Mouse (Mus musculus) testis, adult 2 months (tissue): ENCODE data around the gene Rnf20. TPM values are rescaled to one million over a fixed set of nuclear protein-coding genes. Genes with fewer than 3 reads are reported as not detected.
A peak's percentile ranks its signal among the peaks of the same experiment; 100 is the strongest.
"Not testable (repeated sequence)": the region's sequence is repeated elsewhere in the genome, so short reads cannot be mapped to it uniquely, and the experiment has no call there.

Source experiments
- H3K27ac ChIP-seq: fragments of 200-500 bp; 2 replicates; pipeline ENCODE4 v1.5.1; 2012; ENCODE audit warnings: low read depth, low read length; ENCODE audit not compliant: control insufficient read depth, insufficient read depth
- H3K27me3 ChIP-seq: fragments of 200-500 bp; 2 replicates; pipeline ENCODE4 v1.6.1; 2012; ENCODE audit warnings: mild to moderate bottlenecking, low read length, moderate library complexity; ENCODE audit not compliant: control insufficient read depth, insufficient read depth
- H3K36me3 ChIP-seq: fragments of 200-500 bp; 2 replicates; pipeline ENCODE4 v1.6.1; 2012; ENCODE audit warnings: mild to moderate bottlenecking, low read length; ENCODE audit not compliant: control insufficient read depth, insufficient read depth
- H3K4me1 ChIP-seq: fragments of 200-500 bp; 2 replicates; pipeline ENCODE4 v1.6.1; 2012; ENCODE audit warnings: low read length; ENCODE audit not compliant: control insufficient read depth, insufficient read depth
- H3K4me3 ChIP-seq: fragments of 200-500 bp; 2 replicates; pipeline ENCODE4 v1.5.1; 2012; ENCODE audit warnings: low read depth, mild to moderate bottlenecking, low read length, moderate library complexity, mixed read lengths; ENCODE audit not compliant: control insufficient read depth
- CTCF ChIP-seq: fragments of 200-500 bp; IDR thresholded peaks from 2 replicates; pipeline ENCODE4 v1.5.1; 2012; ENCODE audit warnings: low read depth, mild to moderate bottlenecking, inconsistent platforms, low read length, moderate library complexity; ENCODE audit not compliant: control insufficient read depth, insufficient read depth, insufficient replicate concordance
- POLR2A ChIP-seq: fragments of 200-500 bp; IDR thresholded peaks from 2 replicates; pipeline ENCODE4 v1.6.1; 2012; ENCODE audit warnings: low read depth, mild to moderate bottlenecking, inconsistent platforms, low read length, moderate library complexity; ENCODE audit not compliant: control insufficient read depth
- polyA plus RNA-seq: library from polyadenylated mRNA; depleted of rRNA; stranded (reverse); fragments of >200 nt; gene quantifications from 2 replicates; pipeline ENCODE4 v1.2.3, GENCODE M21; 2012

Gene Rnf20
- polyA plus RNA-seq, 1 experiment, result 11.7 TPM

DNA sequence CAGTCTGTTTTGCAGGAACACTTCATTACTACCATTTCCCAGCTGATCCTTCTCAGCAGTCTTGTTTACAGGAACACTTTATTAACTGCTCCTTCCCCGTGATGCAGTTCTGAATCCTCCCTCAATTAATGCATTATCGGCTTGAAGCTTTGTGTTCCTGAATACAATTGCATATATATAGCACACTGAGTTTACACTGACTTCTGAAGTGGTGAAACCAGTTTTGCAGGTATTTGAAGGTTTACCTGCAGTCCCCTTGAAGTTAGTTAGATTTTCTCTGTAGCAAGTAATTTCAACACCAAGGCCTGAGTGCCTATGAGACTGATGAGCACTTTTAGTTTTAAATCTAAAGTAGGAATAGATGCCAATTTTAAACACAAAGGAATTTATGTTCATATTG, 9.5 kb upstream of the Rnf20 start:
- Histone ChIP-seq H3K4me3 (no peak overlapping the region), H3K27ac (no peak overlapping the region), H3K4me1 (no peaks in the 10 kb centered on the region), H3K36me3 (no peaks in the 10 kb centered on the region), H3K27me3 (no peaks in the 10 kb centered on the region)
- no peak for TF ChIP-seq POLR2A
- no peak for TF ChIP-seq CTCF

DNA sequence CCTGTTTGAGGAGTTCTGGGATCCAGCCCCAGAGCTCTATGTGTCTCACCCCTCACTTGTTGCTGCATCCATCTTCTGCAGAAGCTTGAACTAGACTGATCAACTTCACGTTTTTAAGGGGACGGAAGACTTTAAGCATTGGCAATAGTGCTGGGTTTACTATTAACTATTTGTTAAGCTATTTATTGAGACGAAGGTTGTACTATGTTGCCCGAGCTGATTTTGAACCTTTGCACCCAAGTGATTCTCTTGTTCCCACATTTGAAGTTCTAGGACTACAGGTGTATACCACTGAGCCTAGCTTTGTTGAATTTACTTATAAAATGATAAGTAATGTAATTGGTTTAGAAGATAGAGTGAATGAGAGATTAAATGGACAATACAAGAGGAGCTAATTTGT, 7.9 kb upstream of the Rnf20 start:
- H3K4me3 ChIP-seq, result no peak overlapping the region
- TF ChIP-seq CTCF, result no peak
- no peak for TF ChIP-seq POLR2A
- H3K36me3 ChIP-seq, result no peaks in the 10 kb centered on the region
- no peaks in the 10 kb centered on the region for H3K27me3 ChIP-seq
- no peaks in the 10 kb centered on the region for H3K4me1 ChIP-seq
- no peak overlapping the region for H3K27ac ChIP-seq

DNA sequence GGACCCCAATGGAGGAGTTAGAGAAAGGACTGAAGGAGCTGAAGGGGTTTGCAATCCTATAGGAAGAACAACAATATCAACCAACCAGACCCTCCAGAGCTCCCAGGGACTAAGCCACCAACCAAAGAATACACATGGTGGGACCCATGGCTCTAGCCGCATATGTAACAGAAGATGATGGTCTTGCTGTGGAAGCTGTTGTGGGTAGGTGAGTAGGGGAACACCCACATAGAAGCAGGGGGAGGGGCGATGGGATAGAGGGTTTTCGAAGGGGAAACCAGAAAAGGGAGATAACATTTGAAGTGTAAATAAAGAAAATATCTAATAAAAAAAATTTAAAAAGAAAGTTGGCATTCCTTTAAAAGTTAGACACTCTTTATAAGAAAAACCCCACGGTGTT, 6.8 kb upstream of the Rnf20 start:
- not testable (repeated sequence) for H3K27ac ChIP-seq, H3K36me3 ChIP-seq, H3K4me1 ChIP-seq, H3K27me3 ChIP-seq, H3K4me3 ChIP-seq

DNA sequence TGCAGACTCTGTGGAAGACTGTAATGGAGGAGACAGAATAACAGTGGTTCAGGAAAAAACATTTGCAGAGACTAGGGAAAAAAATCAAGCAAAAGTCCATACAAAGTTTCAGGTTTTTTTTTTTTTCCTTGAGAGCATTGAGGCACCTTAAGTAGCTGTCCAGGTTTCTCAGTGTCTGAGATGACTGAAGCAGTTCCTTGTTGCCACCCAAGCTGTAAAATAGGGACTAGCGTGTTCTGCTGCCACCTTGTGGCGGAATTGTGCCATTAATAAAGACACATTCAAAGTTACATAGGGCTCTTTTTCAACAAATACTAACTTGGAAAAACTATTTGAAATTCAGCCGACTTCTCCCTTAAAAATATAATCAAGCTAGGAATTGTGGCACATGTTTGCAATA, 4.8 kb upstream of the Rnf20 start:
- H3K36me3 ChIP-seq, result no peaks in the 10 kb centered on the region
- H3K27me3 ChIP-seq, result no peaks in the 10 kb centered on the region
- no peak overlapping the region for H3K27ac ChIP-seq
- TF ChIP-seq CTCF, result no peak; the same call in 1 of the 2 replicates
- no peak for TF ChIP-seq POLR2A
- H3K4me1 ChIP-seq, result peaks cover 2% of the 10 kb centered on the region; the same call in 1 of the 2 replicates
- H3K4me3 ChIP-seq, result no peak overlapping the region

DNA sequence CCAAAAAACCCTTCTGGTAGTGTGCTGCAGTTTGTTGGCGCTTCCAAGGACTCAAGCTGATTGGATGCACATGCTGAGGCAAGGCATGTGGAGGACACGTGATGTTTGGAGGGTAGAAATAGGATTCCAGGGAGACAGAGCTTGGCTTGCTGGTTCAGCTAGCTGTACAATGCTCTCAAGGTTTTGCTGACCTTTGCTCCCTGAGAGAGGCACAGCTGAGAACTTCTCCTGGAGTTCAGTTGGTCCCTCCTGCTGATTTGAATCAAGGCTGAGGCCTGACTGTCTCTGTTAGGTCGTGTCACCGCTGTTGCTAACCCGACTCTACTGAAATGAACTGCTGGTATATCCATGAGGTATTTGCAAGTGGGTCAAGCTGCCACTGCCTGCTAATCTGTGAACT, 2.9 kb upstream of the Rnf20 start:
- Histone ChIP-seq H3K27me3 (no peaks in the 10 kb centered on the region), H3K27ac (no peak overlapping the region), H3K4me3 (no peak overlapping the region), H3K36me3 (no peaks in the 10 kb centered on the region), H3K4me1 (peaks cover 3% of the 10 kb centered on the region)
- TF ChIP-seq CTCF, result no peak
- TF ChIP-seq POLR2A, result no peak

DNA sequence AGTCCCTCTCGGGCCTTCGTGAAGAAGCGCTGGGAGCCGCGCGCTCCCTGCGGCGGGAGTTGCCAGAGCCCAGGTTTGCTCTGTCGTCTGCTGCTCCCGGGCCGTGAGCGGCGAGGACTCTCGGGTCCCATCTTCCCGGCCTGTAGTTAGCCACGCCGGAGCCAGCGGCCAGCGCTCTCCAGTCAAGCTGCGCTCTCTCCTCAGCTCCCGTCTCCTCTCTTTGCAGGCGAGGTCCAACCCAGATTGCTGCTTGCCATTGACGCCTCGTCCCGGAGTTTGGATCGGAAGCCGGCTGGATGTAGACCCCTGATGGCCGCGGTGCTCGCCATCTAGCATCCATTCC, 304 bp downstream of the Rnf20 start:
- H3K4me1 ChIP-seq, result peaks cover 3% of the 10 kb centered on the region

DNA sequence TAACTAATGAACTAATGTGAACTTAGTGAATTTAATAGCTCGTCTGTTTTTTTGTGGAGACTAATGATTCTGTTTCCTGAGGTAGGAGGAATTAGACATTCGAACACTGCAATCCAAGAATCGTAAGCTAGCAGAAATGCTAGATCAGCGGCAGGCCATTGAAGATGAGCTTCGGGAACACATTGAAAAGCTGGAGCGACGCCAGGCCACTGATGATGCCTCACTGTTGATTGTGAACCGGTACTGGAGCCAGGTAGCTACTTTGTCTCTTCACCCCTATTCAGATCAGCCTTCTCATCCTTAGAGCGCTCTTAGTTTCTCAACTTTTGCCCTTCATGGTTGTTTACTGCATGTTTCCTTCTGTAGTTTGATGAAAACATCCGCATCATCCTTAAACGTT, 6.0 kb downstream of the Rnf20 start:
- Histone ChIP-seq H3K27me3 (no peaks in the 10 kb centered on the region), H3K36me3 (peaks cover 4% of the 10 kb centered on the region), H3K4me3 (no peak overlapping the region), H3K27ac (no peak overlapping the region), H3K4me1 (peaks cover 2% of the 10 kb centered on the region; the same call in 1 of the 2 replicates)
- no peak for TF ChIP-seq POLR2A
- TF ChIP-seq CTCF, result no peak

More for the DNA sequence above, 304 bp downstream of the Rnf20 start:
- peak overlapping the region; percentile 75 for H3K27ac ChIP-seq
- H3K36me3 ChIP-seq, result peaks cover 3% of the 10 kb centered on the region; the same call in 1 of the 2 replicates
- TF ChIP-seq CTCF (no peak), POLR2A (no peak)
- H3K27me3 ChIP-seq, result no peaks in the 10 kb centered on the region
- H3K4me3 ChIP-seq, result peak overlapping the region; percentile 91

DNA sequence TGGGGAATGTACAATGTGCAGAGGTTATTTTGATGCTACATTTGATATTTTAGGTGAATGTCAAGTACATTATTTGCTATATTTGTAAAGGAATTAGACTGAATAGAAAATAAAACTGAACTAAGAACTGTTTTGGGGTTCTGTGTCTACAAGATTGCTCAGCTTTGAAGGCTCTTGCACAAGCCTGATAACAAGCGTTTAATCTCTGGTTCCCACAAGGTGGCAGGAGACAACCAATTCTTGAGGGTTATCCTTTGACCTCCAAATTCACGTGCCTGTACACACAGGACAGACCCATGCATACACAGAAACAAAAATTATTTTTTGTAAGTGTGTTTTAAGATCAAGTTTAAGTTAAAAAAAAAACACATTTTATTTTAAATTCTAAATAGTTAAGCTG, 8.1 kb downstream of the Rnf20 start:
- Histone ChIP-seq H3K36me3 (peaks cover 5% of the 10 kb centered on the region), H3K27ac (no peak overlapping the region), H3K27me3 (no peaks in the 10 kb centered on the region), H3K4me3 (no peak overlapping the region), H3K4me1 (no peaks in the 10 kb centered on the region)
- TF ChIP-seq POLR2A (no peak), CTCF (no peak)

DNA sequence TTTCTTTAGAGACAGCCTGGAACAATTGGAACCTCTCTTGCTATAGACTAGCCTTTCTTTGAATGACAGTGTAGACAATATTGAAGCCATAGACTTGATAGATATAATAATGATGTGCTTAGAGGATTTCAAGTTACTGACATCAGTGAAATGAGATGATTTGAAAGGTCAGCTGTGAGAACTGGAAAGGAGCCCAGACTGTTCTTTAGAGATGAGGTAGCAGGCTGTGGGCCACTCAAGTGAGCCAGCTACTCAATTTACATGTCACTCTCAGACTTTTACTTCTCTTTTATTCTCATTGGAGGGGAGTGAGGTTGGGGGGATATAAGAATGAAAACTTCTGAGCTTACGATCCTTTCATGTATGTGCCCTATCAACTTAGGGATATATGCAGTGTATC, 27.6 kb downstream of the Rnf20 start:
- no peaks in the 10 kb centered on the region; the same call in none of the 2 replicates for H3K36me3 ChIP-seq
- no peaks in the 10 kb centered on the region for H3K27me3 ChIP-seq
- no peak overlapping the region for H3K27ac ChIP-seq
- no peak overlapping the region for H3K4me3 ChIP-seq
- H3K4me1 ChIP-seq, result no peaks in the 10 kb centered on the region
- no peak for TF ChIP-seq POLR2A
- TF ChIP-seq CTCF, result no peak
